Mouse (Mus musculus) CH12.LX (cell line): ENCODE measurements at regions not wholly inside any gene's neighbourhood (a gene's known extent, or its start where the extent isn't known, plus 50 kb on each side); places are given as distances from the start of the nearest gene placed in this dataset.

ENCODE experiments used
- DNase-seq: peaks from one replicate; pipeline ENCODE4 v3.0.0-alpha.2; 2013; ENCODE audit errors: extremely low read depth
- H3K27ac ChIP-seq: 2 replicates; pipeline ENCODE4 v1.5.1; 2012; ENCODE audit warnings: low read depth, mild to moderate bottlenecking, control low read depth, moderate library complexity; ENCODE audit not compliant: insufficient read depth
- H3K27me3 ChIP-seq: replicated peaks from 2 replicates; pipeline ENCODE3; 2012; ENCODE audit warnings: inconsistent platforms
- H3K36me3 ChIP-seq, 2 experiments: replicated peaks in 1 of 2; 2 replicates each; pipeline versions ENCODE3 to v1.6.1; 2012; ENCODE audit warnings: inconsistent platforms in 1 of 2, low read length in 1 of 2, mild to moderate bottlenecking in 1 of 2, mixed read lengths in 1 of 2, moderate library complexity in 1 of 2; ENCODE audit not compliant: control insufficient read depth in 1 of 2, insufficient read depth in 1 of 2
- H3K4me1 ChIP-seq, 2 experiments: 2 replicates each; pipeline ENCODE4 v1.6.1; 2012; ENCODE audit warnings: inconsistent platforms in 1 of 2, moderate library complexity in 1 of 2; ENCODE audit not compliant: insufficient read depth in 2 of 2, control insufficient read depth in 1 of 2
- H3K4me2 ChIP-seq: 2 replicates; pipeline ENCODE4 v1.6.1; 2012; ENCODE audit warnings: low read depth, mild to moderate bottlenecking, control low read depth; ENCODE audit not compliant: poor library complexity, insufficient read depth, severe bottlenecking
- H3K4me3 ChIP-seq, 3 experiments: fragments of 150-350 bp in 1 of 3; sonication (generic) in 1 of 3; replicated peaks in 1 of 3; 2 replicates each; pipeline versions ENCODE3 to v1.5.1; 2011 to 2012; ENCODE audit warnings: low read depth in 2 of 3, low read length in 2 of 3, mild to moderate bottlenecking in 2 of 3, moderate library complexity in 2 of 3, control low read depth in 1 of 3, improper control_type of control experiment in 1 of 3, inconsistent platforms in 1 of 3, mixed read lengths in 1 of 3; ENCODE audit not compliant: poor library complexity in 1 of 3
- H3K79me2 ChIP-seq: replicated peaks from 2 replicates; pipeline ENCODE4 v1.6.1; 2012; ENCODE audit warnings: mild to moderate bottlenecking, moderate library complexity; ENCODE audit not compliant: control insufficient read depth, poor library complexity, insufficient read depth, severe bottlenecking; ENCODE audit errors: extremely low read depth
- H3K9ac ChIP-seq: 2 replicates; pipeline ENCODE4 v1.6.1; 2012; ENCODE audit warnings: low read depth, mild to moderate bottlenecking, control low read depth, moderate library complexity; ENCODE audit not compliant: insufficient read depth
- H3K9me3 ChIP-seq: replicated peaks from 2 replicates; pipeline ENCODE3; 2012; ENCODE audit warnings: low read length, inconsistent platforms, mixed read lengths
- BHLHE40 ChIP-seq: IDR thresholded peaks from 2 replicates; pipeline ENCODE4 v1.6.1; 2011; ENCODE audit warnings: mild to moderate bottlenecking, low read depth, low read length, improper control_type of control experiment
- CHD1 ChIP-seq: IDR thresholded peaks from 2 replicates; pipeline ENCODE4 v1.6.1; 2012; ENCODE audit warnings: low read depth, low read length, improper control_type of control experiment, inconsistent platforms
- E2F4 ChIP-seq: IDR thresholded peaks from 2 replicates; pipeline ENCODE4 v1.6.1; 2011; ENCODE audit warnings: low read depth, low read length, improper control_type of control experiment; ENCODE audit not compliant: insufficient replicate concordance
- EP300 ChIP-seq: IDR thresholded peaks from 2 replicates; pipeline ENCODE4 v1.6.1; 2011; ENCODE audit warnings: low read length, improper control_type of control experiment
- ETS1 ChIP-seq: conservative IDR thresholded peaks from 2 replicates; pipeline ENCODE4 v1.6.1; 2012; ENCODE audit warnings: low read depth, mild to moderate bottlenecking, inconsistent platforms, low read length, improper control_type of control experiment, moderate library complexity
- JUN ChIP-seq: IDR thresholded peaks from 2 replicates; pipeline ENCODE4 v1.6.1; 2011; ENCODE audit warnings: low read depth, mild to moderate bottlenecking, low read length, improper control_type of control experiment, moderate library complexity; ENCODE audit not compliant: insufficient read depth
- KAT2A ChIP-seq: IDR thresholded peaks from 2 replicates; pipeline ENCODE4 v1.6.1; 2012; ENCODE audit warnings: low read length, improper control_type of control experiment, inconsistent platforms; ENCODE audit not compliant: insufficient replicate concordance
- MXI1 ChIP-seq: IDR thresholded peaks from 2 replicates; pipeline ENCODE4 v1.6.1; 2011; ENCODE audit warnings: mild to moderate bottlenecking, low read depth, low read length, improper control_type of control experiment
- NELFE ChIP-seq: IDR thresholded peaks from 2 replicates; pipeline ENCODE4 v1.6.1; 2011; ENCODE audit warnings: low read depth, low read length, improper control_type of control experiment
- NRF1 ChIP-seq: IDR thresholded peaks from 2 replicates; pipeline ENCODE4 v1.6.1; 2014; ENCODE audit warnings: low read depth, mild to moderate bottlenecking, inconsistent platforms, low read length, improper control_type of control experiment, moderate library complexity
- SIN3A ChIP-seq: IDR thresholded peaks from 2 replicates; pipeline ENCODE4 v1.6.1; 2012; ENCODE audit warnings: low read length, improper control_type of control experiment, inconsistent platforms
- SMC3 ChIP-seq: IDR thresholded peaks from 2 replicates; pipeline ENCODE4 v1.6.1; 2011; ENCODE audit warnings: low read depth, low read length, improper control_type of control experiment
- TBP ChIP-seq: conservative IDR thresholded peaks from 2 replicates; pipeline ENCODE4 v1.6.1; 2011; ENCODE audit warnings: low read depth, low read length, improper control_type of control experiment
- TCF12 ChIP-seq: IDR thresholded peaks from 2 replicates; pipeline ENCODE4 v1.6.1; 2014; ENCODE audit warnings: low read depth, mild to moderate bottlenecking, inconsistent platforms, low read length, improper control_type of control experiment
- UBTF ChIP-seq: IDR thresholded peaks from 2 replicates; pipeline ENCODE4 v1.6.1; 2012; ENCODE audit warnings: low read depth, mild to moderate bottlenecking, inconsistent platforms, low read length, improper control_type of control experiment, moderate library complexity
- USF1 ChIP-seq: IDR thresholded peaks from 2 replicates; pipeline ENCODE4 v1.6.1; 2014; ENCODE audit warnings: low read depth, mild to moderate bottlenecking, inconsistent platforms, low read length, improper control_type of control experiment
- USF2 ChIP-seq: conservative IDR thresholded peaks from 2 replicates; pipeline ENCODE4 v1.6.1; 2011; ENCODE audit warnings: low read depth, low read length, improper control_type of control experiment
- ZC3H11A ChIP-seq: IDR thresholded peaks from 2 replicates; pipeline ENCODE4 v1.6.1; 2012; ENCODE audit warnings: low read depth, mild to moderate bottlenecking, inconsistent platforms, low read length, improper control_type of control experiment
- ZNF384 ChIP-seq: IDR thresholded peaks from 2 replicates; pipeline ENCODE4 v1.6.1; 2012; ENCODE audit warnings: low read depth, low read length, improper control_type of control experiment, inconsistent platforms
- dilution Hi-C: fragments of 300-500 bp; cut with MboI; formaldehyde crosslinking; loops from 2 replicates; pipeline ENCODE4 v1.14.3; 2020; ENCODE audit warnings: low sequenced_read_pairs; ENCODE audit not compliant: extremely low pct_unique_long_range_greater_than_20kb, extremely low pct_ligation_motif_present
- in situ Hi-C: fragments of 300-500 bp; cut with MboI; formaldehyde crosslinking; loops from 3 replicates; pipeline ENCODE4 v1.14.3; 2019; ENCODE audit warnings: low sequenced_read_pairs, low pct_ligation_motif_present, low pct_unique_long_range_greater_than_20kb, mixed read lengths

DNA sequence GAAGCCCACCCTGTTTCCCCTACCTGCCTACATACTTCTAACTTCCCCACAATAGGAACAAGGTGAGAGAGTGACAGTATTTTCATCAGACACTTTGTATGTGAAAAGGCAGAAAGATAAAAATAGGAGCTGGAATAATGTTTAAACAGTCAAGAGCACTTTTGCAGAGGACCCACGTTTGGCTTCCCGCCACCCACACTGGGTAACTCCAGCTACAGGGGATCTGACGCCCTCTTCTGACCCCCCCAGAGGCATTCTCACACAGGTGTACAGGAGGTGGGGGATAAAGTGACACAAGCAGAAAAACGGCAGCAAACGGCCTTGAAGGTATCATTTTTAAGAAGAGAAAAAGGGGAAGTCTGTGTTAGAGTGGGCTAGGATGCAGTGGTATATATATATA is 123.5 kb upstream of the Shb start:
- H3K4me3 ChIP-seq = no peak overlapping the region
- no peak for TF ChIP-seq TCF12
- TF ChIP-seq KAT2A = no peak
- TF ChIP-seq NELFE = no peak
- TF ChIP-seq ZNF384 = no peak
- no peak for TF ChIP-seq SIN3A
- no peak for TF ChIP-seq CHD1
- TF ChIP-seq MXI1 = no peak
- no peak for TF ChIP-seq ETS1
- no peak for TF ChIP-seq E2F4
- TF ChIP-seq TBP = no peak
- TF ChIP-seq SMC3 = no peak
- TF ChIP-seq USF1 = no peak
- TF ChIP-seq NRF1 = no peak
- TF ChIP-seq USF2 = no peak
- TF ChIP-seq EP300 = no peak
- H3K27ac ChIP-seq = no peak overlapping the region
- H3K4me2 ChIP-seq = no peak overlapping the region
- in situ Hi-C loops (no loop called here), dilution Hi-C loops (no loop called here)
- H3K79me2 ChIP-seq = no peaks in the 10 kb centered on the region
- peaks cover 4% of the 10 kb centered on the region for H3K9me3 ChIP-seq
- no peaks in the 10 kb centered on the region for H3K36me3 ChIP-seq
- no peak for DNase-seq
- H3K27me3 ChIP-seq = no peaks in the 10 kb centered on the region
- peaks cover 0 to 2% of the 10 kb centered on the region in 2 experiments; a peak in 1 of 4 replicates for H3K4me1 ChIP-seq
- no peak overlapping the region for H3K9ac ChIP-seq

DNA sequence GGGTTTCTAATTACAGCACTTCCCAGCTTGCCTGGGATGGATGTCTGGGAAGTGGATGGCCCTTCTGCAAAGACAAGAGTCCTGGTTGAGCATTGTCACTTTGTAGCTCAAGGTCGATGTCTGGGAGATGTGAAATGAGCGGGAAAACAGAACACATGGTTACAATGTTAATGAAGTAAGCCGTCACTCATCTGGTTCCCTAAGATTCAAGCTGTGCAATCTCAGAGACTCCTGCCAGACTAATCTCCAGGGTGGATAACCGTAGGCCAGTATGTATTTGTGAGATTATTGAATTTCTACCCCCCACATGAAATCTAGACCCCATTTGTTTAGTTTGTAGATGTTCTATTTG is 122.5 kb upstream of the Shb start:
- H3K9me3 ChIP-seq = peaks cover 4% of the 10 kb centered on the region
- in situ Hi-C loops = no loop called here
- H3K27ac ChIP-seq = no peak overlapping the region
- no peaks in the 10 kb centered on the region for H3K36me3 ChIP-seq
- dilution Hi-C loops = no loop called here
- no peaks in the 10 kb centered on the region for H3K79me2 ChIP-seq
- H3K4me2 ChIP-seq = no peak overlapping the region
- H3K4me3 ChIP-seq = no peak overlapping the region
- H3K9ac ChIP-seq = no peak overlapping the region
- H3K27me3 ChIP-seq = no peaks in the 10 kb centered on the region
- no peak for DNase-seq
- TF ChIP-seq JUN (no peak), ZC3H11A (no peak), MXI1 (no peak), BHLHE40 (no peak), EP300 (no peak), UBTF (no peak)
- TF ChIP-seq, all 38 proteins: peak for 0
- H3K4me1 ChIP-seq = peaks cover 0 to 2% of the 10 kb centered on the region in 2 experiments; a peak in 1 of 4 replicates
